Mouse (Mus musculus) right cerebral cortex, adult 2 months (tissue): ENCODE measurements around the gene Plxna4.

Experiments
- DNase-seq, 2 experiments: peaks; one replicate each; pipeline ENCODE4 v3.0.0; 2021 to 2022; ENCODE audit warnings: low spot score in 2 of 2

Plxna4 gene

DNA sequence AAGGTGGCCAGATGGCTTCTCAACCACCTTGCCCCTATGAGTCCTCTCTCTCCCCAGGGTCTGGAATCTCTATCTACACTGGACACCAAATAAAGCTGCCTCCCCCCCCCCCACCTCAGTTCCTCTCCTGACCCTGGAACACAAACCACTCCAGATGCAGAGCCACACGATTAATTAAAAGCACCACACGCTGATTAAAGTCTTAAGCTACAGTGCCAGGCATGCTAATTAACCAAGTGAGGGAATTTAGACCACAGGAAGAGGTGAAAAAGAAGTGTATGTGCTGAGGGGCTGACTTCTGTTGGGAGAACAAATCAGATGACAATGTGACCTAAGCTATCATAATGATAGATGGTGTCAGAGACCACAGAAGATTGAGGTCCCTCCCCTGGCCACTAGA, 332.8 kb downstream of the Plxna4 start:
- DNase-seq, result no peak

DNA sequence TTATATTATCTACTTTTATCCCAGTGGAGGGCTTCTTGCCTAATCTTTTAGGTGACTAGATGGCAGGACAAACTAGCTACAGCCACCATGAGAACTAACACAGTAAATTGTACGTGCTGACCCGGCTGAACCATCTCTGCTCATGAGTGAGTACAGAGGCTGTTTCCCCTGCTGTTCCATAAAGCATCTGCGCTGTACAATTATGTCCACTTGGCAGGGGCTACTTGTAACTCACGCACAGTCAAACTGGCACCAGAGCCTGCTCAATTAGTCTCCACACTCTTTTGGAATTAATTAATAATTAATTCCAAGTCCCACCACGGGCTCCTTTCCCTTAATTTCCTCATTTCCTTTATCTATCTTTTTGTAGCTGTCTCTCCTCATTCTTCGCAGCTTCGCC, 335.8 kb downstream of the Plxna4 start:
- no peak for DNase-seq

GRCm38 (mm10) chr6:32251674-32252073, 336.3 kb downstream of the Plxna4 start:
- no peak for DNase-seq

- DNase-seq, result no peak
Measured at GRCm38 (mm10) chr6:32246036-32246435, 342.0 kb downstream of the Plxna4 start.

- no peak for DNase-seq
Measured at GRCm38 (mm10) chr6:32243040-32243439, 345.0 kb downstream of the Plxna4 start.

GRCm38 (mm10) chr6:32231383-32231782, 356.6 kb downstream of the Plxna4 start:
- no peak for DNase-seq

DNA sequence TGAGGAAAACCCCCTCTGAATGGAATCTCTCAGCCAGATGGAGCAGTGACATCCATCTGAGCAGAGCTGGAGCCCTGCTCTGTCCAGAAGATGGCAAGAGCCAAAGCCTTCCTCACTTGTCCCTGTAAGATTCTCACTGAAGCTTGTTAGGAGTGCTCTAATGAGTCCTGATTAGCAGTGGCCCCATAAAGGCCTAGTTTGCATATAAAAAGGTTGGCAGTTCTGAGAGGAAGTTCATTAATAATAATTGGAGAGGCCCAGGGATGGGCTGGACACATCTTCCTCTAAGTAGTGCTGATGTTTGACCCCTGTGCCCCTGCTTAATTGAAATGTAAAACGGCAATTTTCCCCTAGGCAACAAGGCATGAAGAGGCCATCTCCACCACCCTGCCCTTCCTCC, 361.4 kb downstream of the Plxna4 start:
- no peak for DNase-seq

DNA sequence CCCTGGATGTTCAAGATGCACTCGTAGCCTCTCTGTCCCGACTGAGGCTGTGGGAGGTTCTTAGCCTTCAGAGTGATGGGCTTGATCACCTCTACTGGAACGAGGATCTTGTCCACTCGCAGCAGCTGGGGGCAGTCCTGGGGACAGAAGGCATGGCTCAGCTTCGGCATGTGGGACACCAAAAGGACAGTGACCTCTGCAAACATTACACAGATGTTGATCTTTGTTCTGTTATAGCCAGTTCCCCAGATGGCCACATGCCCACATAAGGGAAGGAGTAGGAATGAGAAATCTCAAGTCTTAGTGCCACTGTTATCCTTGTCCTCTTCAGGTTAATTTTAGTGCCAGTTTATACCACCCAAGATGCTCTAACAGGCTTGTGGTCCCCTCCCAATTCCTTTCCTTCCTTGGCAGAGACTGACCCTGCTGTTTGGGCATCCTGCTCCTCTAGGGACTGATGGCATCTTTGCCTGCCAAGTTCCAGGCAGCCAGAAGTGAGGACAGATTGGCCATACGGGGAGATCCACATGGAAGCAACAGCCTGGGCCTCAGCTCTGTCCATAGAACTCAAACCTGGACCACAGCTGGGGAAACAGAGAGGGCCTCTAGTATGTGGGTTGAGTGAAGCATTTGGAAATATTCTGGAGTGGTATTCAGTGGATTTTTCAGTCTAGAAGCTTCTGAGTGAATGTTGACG, 363.8 kb downstream of the Plxna4 start:
- no peak for DNase-seq

GRCm38 (mm10) chr6:32220765-32221164, 367.2 kb downstream of the Plxna4 start:
- DNase-seq, result peak; percentile 47 to 51

GRCm38 (mm10) chr6:32218544-32218943, 369.4 kb downstream of the Plxna4 start:
- DNase-seq, result peak in 1 of 2 experiments; percentile 14

- peak in 1 of 2 experiments; percentile 27 for DNase-seq
Measured at GRCm38 (mm10) chr6:32212439-32212838, 375.6 kb downstream of the Plxna4 start.

DNA sequence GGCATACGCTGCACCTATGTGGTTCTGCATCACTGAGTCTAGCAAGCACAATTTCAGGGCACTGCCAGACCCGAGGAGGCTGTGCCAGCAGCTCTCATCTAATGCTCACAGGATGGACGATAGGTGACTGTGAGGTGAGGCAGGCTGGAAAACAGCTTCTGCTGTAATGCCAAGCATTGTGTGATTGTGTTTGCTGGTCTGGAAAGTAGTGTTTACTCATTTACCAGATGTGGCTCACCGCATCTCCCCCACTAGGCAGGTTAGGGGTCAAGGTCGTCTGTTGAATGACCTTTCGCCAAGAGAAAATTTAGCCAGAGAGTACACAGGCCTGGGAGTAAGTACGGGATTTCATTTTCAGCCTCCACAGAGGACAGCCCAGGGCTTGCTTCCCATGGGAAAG, 377.9 kb downstream of the Plxna4 start:
- DNase-seq, result no peak

- no peak for DNase-seq
Measured at GRCm38 (mm10) chr6:32208951-32209350, 379.0 kb downstream of the Plxna4 start.

DNA sequence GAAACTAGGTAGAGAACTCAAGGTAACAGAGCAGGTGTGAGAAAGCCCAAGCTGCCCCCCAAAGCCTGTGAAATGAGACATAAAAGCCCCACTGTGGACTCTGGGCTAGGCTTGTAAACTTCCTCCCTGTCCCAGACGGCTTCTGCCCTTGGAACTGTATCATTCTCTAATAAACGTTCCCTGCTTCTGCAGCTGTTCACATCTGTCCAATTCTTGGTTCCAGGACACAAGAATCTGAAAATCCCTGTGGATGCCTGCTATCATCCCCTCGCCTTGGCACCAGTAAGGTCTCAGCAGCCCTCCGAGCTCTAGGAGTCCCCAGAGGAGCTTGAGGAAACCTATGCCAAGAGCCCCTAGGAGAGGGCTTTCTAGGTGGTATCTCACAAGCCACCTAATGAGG, 383.7 kb downstream of the Plxna4 start:
- no peak for DNase-seq

GRCm38 (mm10) chr6:32203389-32203788, 384.6 kb downstream of the Plxna4 start:
- DNase-seq, result no peak

GRCm38 (mm10) chr6:32202664-32203192, 385.3 kb downstream of the Plxna4 start:
- no peak for DNase-seq

DNA sequence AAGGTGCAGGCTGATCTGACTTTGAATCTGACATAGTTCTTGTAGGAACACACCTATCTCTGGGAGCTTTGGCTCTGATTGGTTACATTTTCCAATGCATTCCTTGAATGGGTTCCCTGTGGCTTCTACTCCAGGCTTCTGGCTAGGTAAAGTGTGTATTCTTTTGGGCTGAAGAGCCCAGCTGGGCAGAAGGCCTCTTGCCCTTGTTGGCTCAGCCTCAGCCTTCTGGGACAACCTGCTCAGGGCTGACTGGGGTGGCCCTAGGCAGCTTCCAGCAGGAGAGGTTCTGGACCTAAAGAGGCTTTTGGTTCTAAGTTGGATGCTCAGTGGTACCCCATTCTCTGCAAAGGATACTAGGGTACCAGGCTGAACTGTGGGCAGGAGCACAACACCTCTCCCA, 386.5 kb downstream of the Plxna4 start:
- DNase-seq, result no peak

DNA sequence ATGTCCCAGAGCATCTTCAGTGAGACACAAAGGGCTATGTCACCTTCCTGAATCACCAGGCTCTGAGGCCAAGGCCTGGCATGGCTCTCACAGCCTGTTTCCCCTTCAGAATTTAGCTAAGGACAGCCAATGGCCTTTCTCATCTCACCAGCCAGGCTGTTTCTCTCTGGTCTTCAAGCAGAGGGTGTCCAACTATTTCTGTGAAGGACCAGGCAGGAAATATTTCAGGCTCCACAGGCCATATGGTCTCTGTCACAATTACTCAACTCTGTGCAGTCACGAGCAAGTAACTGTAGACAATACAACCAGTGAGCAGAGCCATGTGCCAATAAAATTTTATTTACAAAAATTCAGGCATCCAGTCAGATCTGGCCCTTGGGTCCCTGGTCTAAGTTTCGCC, 388.4 kb downstream of the Plxna4 start:
- DNase-seq, result no peak

- DNase-seq, result no peak
Measured at GRCm38 (mm10) chr6:32196913-32197312, 391.1 kb downstream of the Plxna4 start.

- no peak for DNase-seq
Measured at GRCm38 (mm10) chr6:32193046-32193445, 394.9 kb downstream of the Plxna4 start.

GRCm38 (mm10) chr6:32184402-32184985, 403.5 kb downstream of the Plxna4 start:
- no peak for DNase-seq

- DNase-seq, result peak; percentile 34
Measured at GRCm38 (mm10) chr6:32183651-32184185, 404.3 kb downstream of the Plxna4 start.

- DNase-seq, result no peak
Measured at GRCm38 (mm10) chr6:32180012-32180358, 408.0 kb downstream of the Plxna4 start.
